Mouse (Mus musculus): Measurements from ENCODE around the gene Gjb5.

The Gjb5 gene

DNA sequence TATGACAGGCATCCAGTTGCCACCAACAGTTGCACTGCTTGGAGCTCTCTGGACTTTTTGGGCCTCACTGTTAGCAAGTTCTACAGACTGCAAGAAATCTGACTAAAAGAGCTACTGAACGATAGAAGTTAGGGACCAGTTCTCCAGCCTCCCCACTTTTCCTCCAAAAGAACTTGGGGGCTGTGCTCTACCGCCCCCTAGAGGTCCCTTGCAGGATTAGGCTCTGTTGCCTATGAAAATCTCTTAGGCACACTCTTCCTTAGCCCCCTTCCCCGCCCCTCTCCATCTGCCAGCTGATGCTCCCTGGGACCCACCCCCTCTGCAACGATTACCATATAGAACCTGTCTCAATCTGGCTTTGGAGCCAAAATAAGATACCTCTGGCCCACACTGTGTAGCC lies 5.3 kb upstream of the Gjb5 start:
- ChIA-PET CTCF (interaction anchor here (0.6 to 5.1 kb wide), 38 partner anchors 8 to 499 kb away, joined by 3 to 26 read pairs (median 4); partner anchors contain the start of genes Gja4 (in 1 of the 4), Gjb3 (in 1 of the 4), Gjb4 (in 1 of the 4) and Smim12 (in 1 of the 4)), POLR2A (interaction anchor here (0.6 to 17.3 kb wide), 31 partner anchors 9 to 1694 kb away, joined by 3 to 389 read pairs (median 5); partner anchors contain the start of genes Gjb3 (in 3 of the 4), Gjb4 (in 2 of the 4), Gja4 (in 1 of the 4) and Psmb2 (in 1 of the 4))

DNA sequence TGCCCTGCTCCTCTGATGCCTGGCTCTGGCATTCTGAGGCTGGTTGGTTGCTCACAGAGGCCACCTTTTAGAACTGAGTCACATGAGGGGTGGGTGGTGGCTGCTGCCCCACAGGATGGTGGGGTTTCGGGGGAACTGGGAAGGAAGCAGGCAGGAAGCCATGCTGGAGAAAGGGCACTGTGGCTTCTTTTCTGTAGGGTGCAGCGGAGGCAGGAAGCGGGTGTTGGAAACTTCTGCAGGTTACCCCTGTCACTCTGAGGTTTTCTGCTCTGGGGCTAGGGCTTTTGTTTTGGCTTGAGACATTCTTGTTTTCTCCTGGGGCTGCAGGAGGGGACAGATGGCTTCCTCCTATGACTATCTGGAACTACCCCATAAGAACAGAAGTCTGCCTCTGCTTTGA lies 4.5 kb upstream of the Gjb5 start:
- CTCF ChIA-PET = interaction anchor here in 3 of 4 experiments (0.6 to 5.1 kb wide), 21 partner anchors 8 to 136 kb away, joined by 3 to 26 read pairs (median 6); partner anchors contain the start of genes Gjb3 (in 1 of the 3) and Gjb4 (in 1 of the 3)
- POLR2A ChIA-PET = interaction anchor here in 3 of 4 experiments (0.6 to 17.3 kb wide), 18 partner anchors 9 to 448 kb away, joined by 3 to 389 read pairs (median 6); partner anchors contain the start of genes Gjb3 (in 2 of the 3) and Gjb4 (in 1 of the 3)

DNA sequence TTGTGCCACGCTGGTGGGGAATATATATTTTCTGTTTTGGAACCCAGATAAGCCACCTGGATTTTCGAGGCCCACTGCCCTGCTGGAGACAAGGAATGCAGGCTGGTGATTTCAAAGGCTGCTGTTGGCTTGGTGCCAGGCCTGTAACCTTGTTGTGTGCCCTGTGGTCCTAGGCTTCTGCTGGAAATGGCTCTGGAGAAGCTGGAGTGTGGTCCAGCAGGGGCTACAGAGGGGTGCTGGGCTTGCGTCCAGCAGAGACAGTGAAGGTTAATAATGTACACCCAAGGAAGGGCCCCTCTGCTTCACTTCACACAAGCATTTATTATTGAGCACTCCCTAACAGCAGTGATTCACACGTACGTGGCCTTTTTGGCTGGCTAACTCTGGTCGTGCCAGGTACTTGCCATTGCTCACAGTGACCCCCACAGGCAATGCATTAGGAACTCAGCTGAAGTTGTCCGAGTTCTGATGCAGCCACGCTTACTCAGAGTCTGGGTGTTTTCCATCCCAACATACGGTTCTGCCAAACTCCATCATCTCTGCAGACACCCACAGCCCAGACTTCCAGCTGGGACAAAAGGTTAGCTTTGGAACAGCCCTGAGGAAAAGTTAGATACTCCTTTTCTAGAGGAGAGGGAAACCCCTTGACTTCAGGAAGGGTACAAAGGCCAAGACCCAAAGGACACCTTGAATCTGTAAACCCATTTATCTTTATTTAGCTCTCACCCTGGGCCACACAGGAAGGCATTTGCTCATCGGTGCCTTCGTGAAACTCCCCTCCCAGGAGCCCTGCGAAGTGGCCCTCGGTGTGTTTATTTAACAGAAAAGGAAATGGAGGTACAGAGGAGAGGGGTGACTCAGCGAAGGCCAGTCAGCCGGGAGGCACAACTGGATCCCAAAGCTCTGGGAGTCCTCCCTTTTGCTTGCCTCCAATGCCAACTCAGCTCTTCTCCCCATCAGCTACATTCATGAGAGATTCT lies 3.2 kb downstream of the Gjb5 start:
- ChIA-PET POLR2A (interaction anchor here (0.6 to 17.3 kb wide), 17 partner anchors 10 to 1835 kb away, joined by 3 to 389 read pairs (median 5); partner anchors contain the start of genes Gjb3 (in 2 of the 4), S100pbp (in 1 of the 4), Sfpq (in 1 of the 4) and Yars (in 1 of the 4)), CTCF (interaction anchor here in 3 of 4 experiments (0.6 to 2.0 kb wide), 7 partner anchors 8 to 41 kb away, joined by 3 to 6 read pairs (median 3); partner anchors contain the start of gene Gja4 (in 1 of the 3))

DNA sequence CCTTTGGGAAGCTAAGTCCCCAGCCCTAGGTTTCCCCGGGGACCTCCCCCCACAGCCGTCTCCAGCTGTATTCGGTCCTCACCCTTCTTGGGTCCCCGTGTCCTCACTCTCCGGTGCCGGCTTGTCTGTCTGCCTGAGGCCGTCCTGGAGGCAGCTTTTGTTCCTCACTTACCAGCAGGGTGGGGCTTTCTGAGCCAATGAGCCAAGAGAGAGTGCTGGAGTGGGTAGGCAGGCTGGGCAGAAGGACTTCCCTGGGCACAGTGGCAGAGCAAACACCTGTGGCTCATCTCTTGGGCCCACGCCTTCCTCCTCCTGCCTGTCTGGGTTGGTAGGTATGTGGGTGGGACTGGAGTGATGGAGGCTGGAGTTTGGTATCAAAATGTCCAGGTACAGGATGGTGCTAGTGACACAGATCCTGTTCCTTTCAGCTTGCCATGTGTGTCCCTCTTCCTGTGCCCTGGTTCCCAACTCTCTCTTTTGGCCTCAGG lies 4.0 kb downstream of the Gjb5 start, which contains the start of gene Gjb4:
Gjb4 (minus strand) TSS at position 131 of the 488 bp plus-strand sequence.
- ChIA-PET CTCF (interaction anchor here (0.5 to 1.1 kb wide), 5 partner anchors 9 to 1053 kb away, joined by 3 to 6 read pairs (median 4); no protein-coding TSS in a partner anchor), POLR2A (interaction anchor here in 3 of 4 experiments (0.9 to 17.3 kb wide), 12 partner anchors 9 to 1835 kb away, joined by 3 to 389 read pairs (median 5); partner anchors contain the start of genes Gjb3 (in 2 of the 3), S100pbp (in 1 of the 3) and Yars (in 1 of the 3))

DNA sequence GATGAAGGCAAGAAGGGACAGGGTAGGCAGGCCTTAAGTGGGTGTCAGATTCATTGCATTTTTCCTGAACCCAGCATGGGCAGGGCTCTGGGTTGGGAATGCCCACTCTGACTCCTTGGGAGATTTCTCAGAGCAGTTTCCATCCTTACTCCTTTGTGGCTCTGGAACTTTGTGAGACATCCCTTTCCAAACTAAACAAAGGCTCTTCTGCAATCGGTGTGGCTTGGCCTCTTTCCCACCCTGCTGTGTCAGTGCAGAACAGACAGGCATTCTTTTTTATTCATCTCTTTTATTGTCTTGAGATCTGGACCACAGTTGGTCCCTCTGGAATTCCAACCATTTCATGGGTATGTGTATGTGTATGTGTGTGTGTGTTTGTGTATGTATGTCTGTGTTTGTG lies 5.4 kb downstream of the Gjb5 start:
- ChIA-PET POLR2A (no interaction called here), CTCF (no interaction called here)

DNA sequence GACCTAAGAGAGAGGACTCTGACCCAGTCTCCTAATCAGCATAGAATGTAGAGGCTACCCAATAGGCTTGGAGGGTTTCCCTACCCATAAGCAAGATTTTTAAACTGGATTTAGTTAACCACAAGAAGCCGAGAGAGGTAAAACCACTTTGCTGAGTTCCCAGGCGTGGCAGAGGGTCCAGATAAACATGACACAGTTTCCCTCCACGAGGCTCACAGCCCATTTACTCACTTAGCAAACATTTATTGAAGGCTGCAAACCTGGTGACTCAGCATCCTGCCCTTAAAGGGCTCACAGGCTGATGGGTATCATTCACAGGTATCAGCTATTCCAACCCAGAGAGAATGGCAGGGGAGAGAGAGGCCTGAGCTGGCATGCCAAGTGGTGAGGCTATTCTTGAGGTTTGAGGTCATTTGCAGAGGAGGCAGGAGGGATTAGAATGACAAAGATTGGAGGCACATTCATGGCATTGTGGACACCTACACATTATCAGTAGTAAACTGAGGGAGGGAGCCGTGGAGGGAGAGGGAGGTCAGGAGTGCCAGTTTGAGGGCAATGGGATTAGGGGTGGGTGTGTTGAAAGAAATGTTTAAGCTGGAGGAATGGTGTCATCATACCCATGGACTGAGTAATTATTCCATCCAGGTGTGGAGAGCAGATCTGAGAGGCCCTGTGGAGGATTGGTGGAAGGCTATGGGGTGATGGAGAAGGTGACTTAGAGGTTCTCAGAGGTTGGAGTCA lies 8.3 kb downstream of the Gjb5 start:
- ChIA-PET POLR2A (interaction anchor here in 3 of 4 experiments (0.7 to 13.9 kb wide), 14 partner anchors 8 to 1708 kb away, joined by 3 to 402 read pairs (median 10); partner anchors contain the start of genes Gjb3 (in 2 of the 3), Gjb5 (in 2 of the 3) and Gjb4 (in 1 of the 3)), CTCF (interaction anchor here in 3 of 4 experiments (0.6 to 1.7 kb wide), 5 partner anchors 13 to 1341 kb away, joined by 3 to 6 read pairs (median 5); no protein-coding TSS in a partner anchor)

DNA sequence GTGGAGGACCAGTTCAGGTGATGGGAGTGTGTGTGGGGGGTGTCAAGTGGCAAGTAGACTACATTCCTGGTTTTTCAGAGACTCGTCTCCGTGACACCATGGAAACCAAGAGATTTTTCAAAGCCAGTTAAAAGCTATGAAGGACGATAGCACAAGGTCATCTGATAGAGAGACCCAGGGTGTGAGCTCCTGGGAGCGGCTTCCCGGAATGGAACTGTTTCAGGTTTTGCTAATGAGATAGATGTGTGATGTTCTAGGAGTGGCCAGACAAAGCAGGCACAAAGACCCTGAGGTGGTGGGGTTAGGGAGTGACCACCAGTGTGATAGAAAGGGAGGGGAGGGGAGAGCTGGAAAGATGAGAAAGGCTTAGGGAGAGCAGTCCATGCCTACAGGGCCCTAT lies 13.0 kb downstream of the Gjb5 start:
- CTCF ChIA-PET = interaction anchor here (0.5 to 2.3 kb wide), 25 partner anchors 13 to 192 kb away, joined by 3 to 14 read pairs (median 4); partner anchors contain the start of genes Gjb5 (in 2 of the 4) and Smim12 (in 1 of the 4)
- POLR2A ChIA-PET = interaction anchor here (0.6 to 13.9 kb wide), 63 partner anchors 9 to 1887 kb away, joined by 3 to 402 read pairs (median 5); partner anchors contain the start of genes Gjb3 (in 4 of the 4), Gja4 (in 3 of the 4), Gjb4 (in 3 of the 4) and Gjb5 (in 3 of the 4)

DNA sequence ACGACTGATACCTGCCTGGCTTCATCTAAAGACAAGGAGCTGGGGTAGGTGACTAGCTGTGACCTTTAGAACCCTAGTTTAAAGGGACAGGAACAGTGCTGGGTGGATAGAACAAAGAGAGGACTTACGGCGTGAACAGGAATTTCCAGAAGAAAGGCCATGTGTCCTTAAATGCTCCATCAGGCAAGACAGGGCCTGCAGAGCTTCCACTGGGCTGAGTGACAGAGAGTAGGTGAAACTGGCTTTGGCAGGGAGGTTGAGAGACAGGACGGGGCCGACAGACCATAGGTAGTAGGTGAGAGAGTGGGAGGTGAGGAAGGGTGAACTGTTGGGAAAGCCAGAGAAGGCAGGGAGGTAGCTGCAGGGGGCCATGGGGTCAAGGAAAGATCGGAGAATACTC lies 16.6 kb downstream of the Gjb5 start:
- ChIA-PET POLR2A (interaction anchor here (0.7 to 13.9 kb wide), 20 partner anchors 9 to 185 kb away, joined by 3 to 402 read pairs (median 8); partner anchors contain the start of genes Gjb3 (in 4 of the 4), Gjb5 (in 3 of the 4) and Gjb4 (in 2 of the 4)), CTCF (interaction anchor here (0.6 to 3.0 kb wide), 14 partner anchors 12 to 100 kb away, joined by 3 to 10 read pairs (median 4); partner anchors contain the start of gene Gjb5 (in 1 of the 4))

DNA sequence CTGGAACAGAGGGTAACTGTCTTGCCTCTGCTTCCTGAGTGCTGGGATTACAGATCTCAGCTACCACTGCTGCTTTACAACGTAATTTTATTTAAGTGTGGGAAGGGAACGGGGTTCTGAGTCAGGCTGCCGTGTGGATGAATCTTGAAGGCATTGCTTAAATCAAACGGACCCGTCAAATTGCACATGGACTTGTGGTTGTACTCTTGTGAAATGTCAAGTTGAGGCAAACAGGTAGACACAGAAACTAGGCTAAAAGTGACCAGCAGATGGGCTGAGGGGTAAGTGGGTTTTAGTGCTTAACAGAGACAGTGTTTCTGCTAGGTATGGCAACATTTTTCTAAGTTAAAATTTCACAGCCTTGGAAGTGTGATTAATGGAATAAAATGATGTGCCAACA lies 20.3 kb downstream of the Gjb5 start:
- ChIA-PET POLR2A (interaction anchor here in 3 of 4 experiments (0.6 to 18.2 kb wide), 7 partner anchors 8 to 1399 kb away, joined by 3 to 402 read pairs (median 197); partner anchors contain the start of genes Gjb4 (in 1 of the 3) and Gjb5 (in 1 of the 3)), CTCF (interaction anchor here in 1 of 4 experiments (1.6 kb wide), 1 partner anchor 24 kb away, joined by 4 read pairs; the partner anchor contains the start of gene Gja4)

DNA sequence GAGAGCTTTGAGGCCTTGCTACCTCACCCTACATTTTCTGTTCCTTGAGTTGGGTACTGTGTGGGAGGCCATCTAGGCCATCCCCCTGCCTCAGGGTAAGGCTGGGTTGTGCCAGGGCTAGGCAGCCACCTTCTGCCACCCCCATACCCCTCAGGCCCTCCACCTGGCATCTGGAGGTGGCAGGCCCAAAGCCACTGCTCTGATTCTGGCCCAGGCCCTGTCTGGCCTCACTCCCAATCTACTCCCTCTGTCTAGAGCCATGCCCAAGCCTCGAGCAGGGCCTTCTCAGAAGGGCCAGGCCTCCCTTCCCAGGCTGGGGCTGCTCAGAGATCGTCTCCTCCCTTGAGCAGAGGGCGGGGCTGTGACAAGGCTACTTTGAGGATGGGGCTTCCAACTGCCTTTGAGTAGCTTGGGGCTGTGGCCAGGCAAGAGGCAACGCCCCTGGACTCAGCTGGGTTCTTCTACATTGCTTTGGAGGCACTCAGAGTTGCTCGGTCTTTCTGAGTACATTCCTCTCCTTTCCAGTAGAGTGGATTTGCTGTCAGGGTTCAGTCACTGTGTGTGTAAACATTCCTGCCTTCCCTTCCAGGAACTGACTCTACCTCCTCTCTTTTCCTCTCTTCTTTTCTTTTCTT lies 23.0 kb downstream of the Gjb5 start:
- ChIA-PET POLR2A (interaction anchor here in 3 of 4 experiments (0.6 to 18.2 kb wide), 16 partner anchors 8 to 1620 kb away, joined by 3 to 402 read pairs (median 7); partner anchors contain the start of genes Gjb5 (in 2 of the 3), Clspn (in 1 of the 3) and Gjb4 (in 1 of the 3)), CTCF (interaction anchor here in 2 of 4 experiments (0.9 to 1.8 kb wide), 5 partner anchors 11 to 337 kb away, joined by 3 to 5 read pairs (median 3); no protein-coding TSS in a partner anchor)

DNA sequence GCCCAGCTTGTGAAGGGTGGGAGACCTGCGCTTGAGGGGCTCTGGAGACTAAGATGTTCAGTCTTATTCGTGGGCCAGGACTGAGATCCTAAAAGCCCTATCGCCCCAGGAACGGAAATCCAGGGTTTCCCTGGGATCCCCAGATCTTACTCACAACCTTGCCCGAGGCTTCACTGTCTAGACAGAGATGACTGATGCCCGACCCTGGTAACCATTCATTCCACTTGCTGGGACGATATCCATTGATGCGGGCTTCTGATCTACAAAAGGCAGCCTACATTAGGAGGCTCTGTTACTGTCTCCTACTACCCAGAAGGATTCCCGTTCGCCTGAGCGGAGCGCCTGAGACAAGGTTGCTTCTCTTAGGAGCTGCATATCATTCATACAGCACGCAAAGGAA lies 26.8 kb downstream of the Gjb5 start:
- POLR2A ChIA-PET = interaction anchor here (0.6 to 18.2 kb wide), 14 partner anchors 10 to 416 kb away, joined by 3 to 402 read pairs (median 20); partner anchors contain the start of genes Gja4 (in 1 of the 4), Gjb4 (in 1 of the 4) and Gjb5 (in 1 of the 4)
- CTCF ChIA-PET = interaction anchor here in 3 of 4 experiments (0.6 to 4.0 kb wide), 4 partner anchors 10 to 220 kb away, joined by 3 to 26 read pairs (median 8); no protein-coding TSS in a partner anchor

DNA sequence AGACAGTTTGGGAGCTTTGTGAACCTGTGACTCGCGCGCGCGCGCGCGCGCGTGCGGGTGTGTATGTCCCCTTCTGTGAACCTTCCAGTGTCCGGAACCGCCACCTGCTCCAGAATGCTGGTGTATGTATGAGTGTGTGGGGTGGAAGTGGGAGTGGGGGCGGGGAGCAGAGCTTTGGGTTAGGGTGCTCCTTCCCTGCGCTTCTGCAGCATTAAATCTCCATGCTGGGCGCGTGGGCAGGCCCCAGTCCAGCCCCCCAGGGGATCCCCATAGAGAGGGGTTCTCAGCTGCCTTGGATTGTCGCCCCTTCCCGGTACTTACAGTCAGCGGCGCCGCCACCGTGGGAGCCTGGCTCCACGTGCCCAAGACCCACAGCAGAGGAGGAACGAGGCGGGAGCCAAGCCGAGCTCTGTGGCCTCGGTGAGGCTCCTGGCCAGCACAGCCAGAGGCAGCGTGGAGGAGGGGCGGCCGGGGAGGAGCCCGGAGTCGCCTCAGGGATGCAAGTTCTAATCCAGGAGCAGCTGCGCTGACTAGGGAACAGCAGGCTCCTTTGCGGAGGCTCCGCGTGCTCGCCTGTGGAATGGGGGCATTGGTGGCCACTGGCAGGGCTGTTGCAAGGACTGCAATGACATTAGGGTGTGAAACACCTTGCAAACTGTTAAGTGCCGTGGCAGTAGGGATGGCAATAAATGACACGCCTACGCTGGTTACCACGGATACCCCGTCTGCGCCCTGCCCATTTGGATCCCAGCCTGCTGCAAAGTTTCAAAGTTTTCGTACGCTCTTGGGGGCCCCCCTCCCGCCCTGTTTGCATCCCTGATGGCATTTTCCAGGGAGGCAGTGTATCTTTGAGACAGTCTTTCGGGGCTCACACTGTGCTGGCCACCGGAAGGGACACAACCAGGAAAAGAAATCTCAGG lies 27.5 kb downstream of the Gjb5 start, which contains the start of gene Gjb3:
Gjb3 (minus strand) TSS at position 664 of the 920 bp plus-strand sequence.
- POLR2A ChIA-PET = interaction anchor here (0.6 to 18.2 kb wide), 37 partner anchors 8 to 1727 kb away, joined by 3 to 402 read pairs (median 5); partner anchors contain the start of genes Gja4 (in 3 of the 4), Gjb5 (in 3 of the 4), Gjb4 (in 2 of the 4) and Psmb2 (in 1 of the 4)

DNA sequence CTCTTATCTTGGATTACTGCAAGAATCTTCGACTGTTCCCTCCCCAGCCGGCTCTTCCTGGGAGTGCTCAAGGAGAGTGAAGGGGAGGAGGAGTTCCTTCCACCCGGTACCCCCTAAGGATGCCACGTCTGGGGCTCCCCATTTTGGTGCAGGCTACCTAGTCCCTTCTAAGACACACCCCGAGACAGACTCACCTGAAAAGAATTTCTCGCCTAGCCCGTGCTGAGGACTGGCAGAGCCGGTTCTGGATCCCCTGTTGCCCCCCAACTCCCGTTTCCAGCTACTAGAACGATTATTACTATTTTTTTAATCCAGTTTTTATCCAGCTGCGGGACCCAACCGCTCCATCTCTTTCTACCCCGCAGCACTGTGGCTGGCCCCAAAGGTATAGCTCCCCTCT lies 28.2 kb downstream of the Gjb5 start:
- CTCF ChIA-PET = interaction anchor here in 3 of 4 experiments (0.6 to 4.0 kb wide), 15 partner anchors 11 to 157 kb away, joined by 3 to 26 read pairs (median 3); partner anchors contain the start of gene Gjb5 (in 1 of the 3)
- POLR2A ChIA-PET = interaction anchor here (0.6 to 18.2 kb wide), 40 partner anchors 9 to 1728 kb away, joined by 3 to 402 read pairs (median 5); partner anchors contain the start of genes Gja4 (in 3 of the 4), Gjb5 (in 3 of the 4), Gjb4 (in 2 of the 4) and Psmb2 (in 1 of the 4)

More for the DNA sequence above, 27.5 kb downstream of the Gjb5 start, which contains the start of gene Gjb3:
- CTCF ChIA-PET = interaction anchor here in 3 of 4 experiments (0.6 to 4.0 kb wide), 10 partner anchors 25 to 220 kb away, joined by 3 to 26 read pairs (median 3); partner anchors contain the start of gene Gjb5 (in 1 of the 3)

DNA sequence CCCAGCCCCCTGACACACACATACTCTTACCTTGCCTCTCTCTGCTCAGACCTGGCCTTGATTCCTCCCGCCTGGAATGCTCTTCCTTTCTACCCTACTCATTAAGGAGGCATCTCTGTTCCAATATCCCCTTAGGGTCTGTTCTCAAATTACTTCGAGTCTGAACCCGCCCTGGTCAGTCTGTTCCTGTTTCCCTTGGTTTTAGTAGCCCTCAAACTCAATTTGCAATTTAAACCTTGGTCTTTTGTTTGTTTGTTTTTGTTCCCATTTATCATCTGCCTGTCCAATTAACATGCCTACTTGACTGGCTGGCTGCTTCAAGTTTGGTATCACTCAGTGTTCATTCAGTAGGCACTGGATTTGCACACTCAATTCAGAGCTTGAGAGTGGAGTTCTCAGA lies 28.9 kb downstream of the Gjb5 start:
- CTCF ChIA-PET = interaction anchor here (0.6 to 4.0 kb wide), 14 partner anchors 12 to 384 kb away, joined by 3 to 26 read pairs (median 3); no protein-coding TSS in a partner anchor
- POLR2A ChIA-PET = interaction anchor here (0.6 to 18.2 kb wide), 37 partner anchors 10 to 1729 kb away, joined by 3 to 402 read pairs (median 5); partner anchors contain the start of genes Gja4 (in 3 of the 4), Gjb5 (in 3 of the 4), Gjb4 (in 2 of the 4) and Psmb2 (in 1 of the 4)
